ENCODE assay signal across 22 mouse cellular contexts in genomic region chr2:138290154-138290553, GRCm38 (mm10). TPM values are rescaled to one million over a fixed set of nuclear protein-coding genes. Genes with fewer than 3 reads are reported as not detected.
"Had no signal": no experiment of that assay in that cellular context is flagged by ENCODE, and none has a peak within 500 bp of the region (broad histone marks: within the 10 kb centered on the region; RNA-seq: fewer than 3 reads in every experiment).

No protein-coding gene starts in this region.

- H3K4me3 ChIP-seq: gastrocnemius, adult 2 months; heart, embryonic 10.5 days; heart, embryonic 12.5 days; hindbrain, embryonic 10.5 days; hindbrain, embryonic 12.5 days; intestine, embryonic 15.5 days; left cerebral cortex, adult 2 months; limb, embryonic 10.5 days; limb, embryonic 12.5 days; liver, embryonic 13.5 days; liver, embryonic 15.5 days had no signal

- DNase-seq: gastrocnemius, adult 2 months; gastrocnemius, postnatal 10 days; gastrocnemius, postnatal 25 days; heart, adult 18-20 months; heart, postnatal 10 days; heart, postnatal 4 days; kidney, postnatal 14 days; layer of hippocampus, adult 9-11 months; liver; liver, embryonic 13.5 days; liver, postnatal 0 days had no signal

- H3K27ac ChIP-seq: gastrocnemius, adult 2 months; heart, embryonic 10.5 days; hindbrain, embryonic 10.5 days; hindbrain, embryonic 12.5 days; hindbrain, embryonic 14.5 days; intestine, embryonic 15.5 days; left cerebral cortex, adult 2 months; limb, embryonic 10.5 days; limb, embryonic 12.5 days; liver, embryonic 13.5 days; liver, embryonic 15.5 days had no signal

- H3K4me1 ChIP-seq: heart, embryonic 10.5 days; heart, embryonic 12.5 days; hindbrain, embryonic 10.5 days; hindbrain, embryonic 12.5 days; intestine, embryonic 15.5 days; limb, embryonic 10.5 days; limb, embryonic 12.5 days; liver, embryonic 13.5 days; liver, embryonic 15.5 days had no signal

- H3K36me3 ChIP-seq: liver, embryonic 13.5 days; liver, embryonic 15.5 days had no signal

- H3K27me3 ChIP-seq: heart, embryonic 12.5 days; hindbrain, embryonic 12.5 days; intestine, embryonic 15.5 days; limb, embryonic 12.5 days; liver, embryonic 13.5 days; liver, embryonic 15.5 days had no signal

RNA-seq across cellular contexts. Expression of gene Btbd3, which starts 33.8 kb away (rescaled TPM):
- polyA plus RNA-seq: inflammation-experienced regulatory T-cells, adult 6 months had no signal
